Mouse (Mus musculus) myocyte (in vitro differentiated cells): ENCODE measurements around the gene Kirrel3.

Experiments
- E2F4 ChIP-seq: IDR thresholded peaks from one replicate; pipeline ENCODE4 v1.6.1; 2011; ENCODE audit warnings: mild to moderate bottlenecking, control low read depth, moderate library complexity; ENCODE audit not compliant: insufficient read depth
- MYOD1 ChIP-seq, 3 experiments: IDR thresholded peaks; one replicate each; pipeline ENCODE4 v1.6.1; 2011; ENCODE audit warnings: control low read depth in 2 of 3, low read depth in 2 of 3, mild to moderate bottlenecking in 2 of 3, moderate library complexity in 1 of 3; ENCODE audit not compliant: insufficient read length in 2 of 3, control insufficient read depth in 1 of 3
- MYOG ChIP-seq, 3 experiments: IDR thresholded peaks; one replicate each; pipeline ENCODE4 v1.6.1; 2011; ENCODE audit warnings: control low read depth in 2 of 3, low read depth in 2 of 3, mild to moderate bottlenecking in 2 of 3; ENCODE audit not compliant: insufficient read length in 2 of 3, control insufficient read depth in 1 of 3, insufficient read depth in 1 of 3
- POLR2A ChIP-seq: IDR thresholded peaks from one replicate; pipeline ENCODE4 v1.6.1; 2011; ENCODE audit warnings: low read depth, mild to moderate bottlenecking, control low read depth, moderate library complexity; ENCODE audit not compliant: insufficient read length
- POLR2AphosphoS2 ChIP-seq: IDR thresholded peaks from one replicate; pipeline ENCODE4 v1.6.1; 2011; ENCODE audit warnings: low read depth, control low read depth; ENCODE audit not compliant: insufficient read length

- TF ChIP-seq POLR2A (no peak), POLR2AphosphoS2 (no peak), MYOD1 (IDR thresholded peaks at IDR 0.05; ENCODE audit: control insufficient read depth in 1 of 3, insufficient read length in 2 of 3, low read depth in 2 of 3) (no peak), MYOG (IDR thresholded peaks at IDR 0.05; ENCODE audit: control insufficient read depth in 1 of 3, insufficient read depth in 1 of 3, insufficient read length in 2 of 3, low read depth in 2 of 3) (no peak), E2F4 (no peak)
These were observed 285.7 kb downstream of the Kirrel3 start for GRCm38 (mm10) chr9:34771401-34771800.
